Mouse (Mus musculus): ENCODE measurements around the gene Snx27.

The Snx27 gene

DNA sequence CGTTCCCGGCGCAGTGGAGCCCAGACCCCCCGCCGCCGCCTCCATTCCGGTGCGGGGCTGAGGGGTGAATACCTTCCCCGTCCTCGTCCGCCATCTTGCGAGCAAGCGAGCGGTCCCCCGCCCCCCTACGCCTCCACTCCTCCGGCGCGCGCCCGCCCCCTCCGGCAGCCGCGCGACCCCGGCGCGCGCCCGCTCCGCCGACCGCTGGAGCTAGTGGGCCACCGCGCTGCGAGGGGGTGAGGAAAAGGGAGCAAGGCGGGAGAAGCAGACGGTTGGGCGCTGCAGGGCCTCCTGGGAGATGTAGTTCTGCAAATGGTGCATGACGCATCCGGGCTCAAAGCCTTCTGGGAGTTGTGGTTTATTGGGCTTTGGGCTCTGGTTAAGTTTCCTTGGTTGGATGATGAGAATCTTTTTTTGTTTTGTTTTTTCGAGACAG, at the start of gene Snx27:
TSS of gene Snx27 (minus strand) at position 261 of the 436 bp plus-strand sequence.
- DNase-seq (ENCODE audit: low spot score in 2 of 2), result peak; percentile 80 to 90

DNA sequence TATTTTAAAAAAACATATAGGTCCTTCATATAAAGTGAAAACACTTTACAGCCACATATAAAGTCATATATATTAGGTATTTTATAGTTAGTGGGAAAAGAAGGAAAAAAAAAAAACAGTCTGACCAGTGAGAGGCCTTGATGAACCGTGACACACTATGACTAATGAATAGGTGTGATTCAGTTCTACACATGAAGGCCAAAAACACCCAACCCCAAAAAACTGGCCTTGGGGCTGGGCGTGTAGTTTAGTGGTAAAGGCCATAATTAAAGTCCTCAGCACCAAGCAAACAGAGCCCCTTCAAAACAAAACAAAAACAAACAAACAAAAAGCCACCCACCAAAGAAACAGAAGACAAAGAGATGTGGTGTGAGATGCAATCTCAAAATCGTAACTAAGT, 47.4 kb upstream of the Snx27 start:
- no peak for DNase-seq (ENCODE audit: low spot score in 2 of 2)

DNA sequence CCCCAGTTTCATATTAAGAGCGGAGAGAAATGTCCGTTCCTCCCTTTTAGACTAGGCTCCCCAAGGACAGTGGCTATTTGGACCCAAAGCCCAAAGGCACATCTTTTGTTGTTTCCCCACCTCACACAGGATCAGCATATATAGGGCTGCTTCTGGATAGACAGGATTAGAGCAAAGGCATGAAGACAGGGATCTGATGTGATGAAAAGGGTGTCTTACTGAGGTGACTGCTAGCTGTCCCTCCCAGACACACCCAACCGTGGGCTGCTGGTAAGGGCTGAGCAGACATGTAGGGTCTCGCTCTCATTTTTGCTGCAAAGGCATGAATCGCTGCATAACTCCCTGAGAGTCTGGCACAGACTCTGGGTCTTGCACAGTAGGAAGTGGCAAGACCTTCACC, 46.2 kb upstream of the Snx27 start:
- no peak for DNase-seq (ENCODE audit: low spot score in 2 of 2)

DNA sequence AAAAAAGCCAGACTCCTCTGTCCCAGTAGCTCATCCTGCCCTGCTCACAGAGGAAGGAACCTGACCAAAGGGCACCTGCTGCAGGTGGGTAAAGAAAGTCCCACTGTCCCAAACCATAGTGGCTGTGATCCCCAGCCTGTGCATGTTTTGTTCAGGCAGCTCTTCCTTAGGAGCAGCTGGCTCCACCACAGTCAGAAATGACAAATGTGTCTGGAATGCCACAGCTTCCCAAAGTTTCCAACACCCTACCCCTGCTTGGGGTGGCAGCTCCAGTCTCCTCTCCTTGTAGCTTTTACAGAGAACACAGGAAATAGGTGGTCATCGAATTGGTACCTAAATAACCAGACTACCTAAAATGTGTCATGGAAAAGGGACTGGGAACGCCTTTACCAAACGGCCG, 41.8 kb upstream of the Snx27 start:
- DNase-seq (ENCODE audit: low spot score in 2 of 2), result no peak

DNA sequence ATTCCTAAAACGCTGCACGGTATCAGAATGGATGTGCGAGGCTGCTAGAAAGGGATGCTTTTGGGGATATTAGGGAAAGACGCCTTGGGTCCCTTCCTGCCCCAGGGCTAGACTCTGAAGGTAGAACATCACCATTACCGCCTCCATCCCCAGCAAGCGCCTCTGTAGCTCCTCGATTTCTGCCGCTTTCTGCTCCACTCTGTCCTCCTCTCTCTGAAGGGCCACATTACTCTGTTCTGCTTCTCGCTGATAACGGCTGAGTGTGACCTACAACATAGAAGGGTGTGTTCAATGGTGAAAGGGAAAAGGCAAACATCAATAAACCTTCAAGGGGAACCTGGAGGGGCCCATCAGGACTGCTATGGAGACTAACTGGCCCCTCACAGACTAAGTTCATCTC, 40.0 kb upstream of the Snx27 start:
- DNase-seq (ENCODE audit: low spot score in 2 of 2), result no peak

DNA sequence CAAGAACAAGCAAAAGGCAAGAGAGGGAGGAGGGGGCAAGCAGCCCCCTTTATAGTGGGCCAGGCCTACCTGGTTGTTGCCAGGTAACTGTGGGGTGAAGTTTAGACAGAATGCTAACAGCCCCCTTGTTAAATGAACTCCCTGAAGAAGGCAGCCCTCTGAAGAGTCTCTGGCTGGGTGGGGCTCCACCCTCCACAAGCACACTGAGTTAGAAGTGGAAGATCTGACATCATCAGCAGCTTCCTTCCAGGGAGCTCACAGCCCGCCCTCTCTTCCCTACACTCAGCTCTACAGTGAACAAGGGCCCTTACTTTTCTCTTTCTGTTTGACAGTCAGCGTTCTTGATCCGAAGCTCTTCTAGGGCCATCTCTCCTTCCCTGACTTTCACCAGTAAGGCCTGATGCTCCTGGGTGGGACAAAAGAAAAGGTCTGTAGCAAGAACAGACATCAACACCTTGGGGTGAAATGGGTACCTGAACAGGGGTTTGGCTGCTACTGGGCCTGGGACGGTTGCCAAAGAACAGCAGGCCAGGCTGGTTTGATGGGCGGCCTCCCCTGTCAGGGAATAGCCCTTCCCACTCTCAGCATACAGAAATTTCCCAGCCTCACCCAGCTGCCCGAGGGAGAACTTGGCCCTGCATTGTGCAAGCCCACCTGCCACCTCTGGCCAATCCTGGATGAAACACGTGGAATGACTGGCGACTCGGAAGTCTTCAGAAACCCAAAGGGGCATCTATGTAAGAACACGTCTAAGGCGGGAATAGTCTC, 39.4 kb upstream of the Snx27 start:
- DNase-seq (ENCODE audit: low spot score in 2 of 2), result no peak

DNA sequence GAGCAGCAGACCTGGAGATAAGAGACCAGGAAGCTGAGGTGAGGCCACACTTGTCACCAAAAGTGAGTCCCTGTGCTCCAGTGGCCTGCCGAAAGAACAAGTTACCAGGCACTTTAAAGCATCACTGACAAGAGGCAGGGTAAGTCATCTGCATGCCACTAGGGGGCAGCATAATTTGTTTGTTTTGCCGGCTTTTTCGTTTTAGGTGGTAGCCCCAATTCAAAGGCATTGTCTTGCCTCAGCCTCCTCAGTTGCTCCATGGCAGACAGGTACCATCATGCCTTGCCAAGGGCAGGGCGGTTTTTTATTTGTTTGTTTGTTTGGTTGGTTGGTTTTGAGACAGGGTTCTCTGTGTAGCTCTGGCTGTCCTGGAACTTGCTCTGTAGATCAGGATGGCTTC, 34.2 kb upstream of the Snx27 start:
- no peak for DNase-seq (ENCODE audit: low spot score in 2 of 2)

DNA sequence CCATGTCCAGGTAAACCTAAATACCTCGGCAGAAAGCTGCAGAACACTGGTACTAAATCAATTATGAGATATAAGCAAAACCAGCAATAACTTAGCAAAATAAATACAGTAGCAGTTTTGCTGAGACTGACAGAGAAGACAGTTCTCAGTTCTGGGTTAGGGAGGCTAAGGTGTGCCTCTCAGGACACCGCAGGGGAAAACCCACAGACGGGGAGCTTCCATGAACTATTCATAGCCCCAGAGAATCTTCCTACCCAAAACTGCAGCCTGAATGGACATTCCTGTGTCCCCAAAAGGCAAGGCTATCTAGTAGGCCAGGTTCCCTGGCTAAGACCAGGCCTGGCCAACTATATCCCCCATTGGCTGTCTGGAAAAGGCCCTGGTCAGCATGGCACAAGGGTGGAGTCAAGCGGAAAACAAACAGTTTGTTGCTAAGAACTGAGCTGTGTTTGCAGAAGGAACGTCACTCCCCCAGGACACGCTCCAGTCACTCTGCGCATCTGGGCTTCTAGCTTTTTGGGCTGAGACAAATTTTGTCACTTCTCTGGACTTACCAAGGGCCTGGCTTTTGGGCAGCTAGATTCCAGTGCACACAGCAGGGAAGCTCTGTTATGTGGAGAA, 30.9 kb upstream of the Snx27 start:
- DNase-seq (ENCODE audit: low spot score in 2 of 2), result no peak

DNA sequence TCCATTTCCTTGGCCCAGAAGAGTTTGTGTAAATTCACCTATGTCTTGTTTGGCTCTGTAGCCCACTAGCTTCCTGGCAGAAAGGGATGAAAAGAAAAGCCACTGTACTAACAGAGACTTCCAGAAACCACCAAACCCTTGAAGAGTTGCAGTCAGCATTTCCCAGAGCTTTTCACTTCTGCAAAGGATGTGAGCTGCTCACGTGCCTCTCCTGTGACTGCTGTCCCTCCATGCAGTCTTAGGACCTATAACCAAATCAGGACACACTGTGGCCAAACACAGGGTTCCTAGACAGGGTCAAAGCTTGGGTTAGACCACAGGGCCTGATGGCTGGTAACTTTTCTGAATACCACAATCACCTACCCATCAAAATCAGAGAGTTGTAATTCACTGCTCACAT, 29.8 kb upstream of the Snx27 start:
- DNase-seq (ENCODE audit: low spot score in 2 of 2), result no peak

DNA sequence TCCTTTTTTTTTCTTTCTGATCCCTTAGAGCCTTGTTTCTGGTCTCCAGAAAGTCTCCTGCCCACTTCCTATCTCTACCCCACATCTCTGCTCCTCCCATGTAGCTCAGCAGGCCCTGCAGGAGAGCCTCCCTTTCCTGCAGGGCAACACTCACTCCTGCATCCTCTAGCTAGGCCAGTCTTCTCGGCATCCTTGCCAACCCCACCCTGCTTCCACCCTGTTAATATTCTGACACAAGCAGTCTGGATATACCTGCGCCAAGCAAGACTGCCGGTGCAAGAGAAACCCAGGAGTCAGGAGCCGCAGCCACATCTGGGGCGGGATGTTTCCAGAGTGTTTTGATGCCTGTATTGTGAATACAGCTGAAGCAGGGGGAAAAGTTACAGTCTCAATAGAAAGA, 29.3 kb upstream of the Snx27 start:
- no peak for DNase-seq (ENCODE audit: low spot score in 2 of 2)

DNA sequence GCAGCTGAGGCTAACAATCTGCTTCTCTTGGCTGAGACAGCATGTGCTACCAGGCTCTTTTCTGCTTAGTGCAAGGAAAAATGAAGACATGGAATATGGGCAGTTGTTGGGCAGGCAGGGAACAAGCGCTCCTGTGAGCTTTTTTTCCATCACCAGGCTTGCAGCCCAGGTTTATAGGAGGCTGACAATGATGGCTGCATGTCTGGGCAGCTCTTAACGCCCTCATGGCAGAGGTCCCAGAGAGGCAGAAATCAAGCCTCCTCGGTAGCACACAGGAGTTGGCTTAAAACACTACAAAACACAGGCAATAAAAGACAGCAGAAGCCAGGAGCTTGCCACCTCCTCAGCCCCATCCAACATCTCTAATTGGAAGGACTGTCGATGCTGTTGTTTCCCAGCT, 28.8 kb upstream of the Snx27 start:
- DNase-seq (ENCODE audit: low spot score in 2 of 2), result no peak

DNA sequence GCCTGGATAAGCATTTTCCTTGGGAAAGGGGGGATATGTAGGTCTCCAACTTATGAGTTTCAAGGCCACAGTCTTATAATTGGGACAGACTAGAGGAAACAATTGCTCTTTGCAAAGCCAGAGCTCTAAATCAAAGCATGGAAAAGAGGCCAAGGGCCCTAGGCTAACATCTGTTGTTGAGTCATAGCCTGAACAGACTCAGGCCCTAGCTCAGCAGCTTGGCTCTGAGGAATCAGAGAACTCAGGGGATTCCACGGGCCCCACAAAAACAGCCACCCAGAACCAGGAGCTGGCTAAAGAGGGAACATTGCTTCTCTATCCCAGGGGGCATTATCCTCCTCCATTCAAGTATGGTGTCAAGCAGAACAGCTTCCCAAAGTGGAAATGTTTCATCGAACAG, 28.1 kb upstream of the Snx27 start:
- no peak for DNase-seq (ENCODE audit: low spot score in 2 of 2)

DNA sequence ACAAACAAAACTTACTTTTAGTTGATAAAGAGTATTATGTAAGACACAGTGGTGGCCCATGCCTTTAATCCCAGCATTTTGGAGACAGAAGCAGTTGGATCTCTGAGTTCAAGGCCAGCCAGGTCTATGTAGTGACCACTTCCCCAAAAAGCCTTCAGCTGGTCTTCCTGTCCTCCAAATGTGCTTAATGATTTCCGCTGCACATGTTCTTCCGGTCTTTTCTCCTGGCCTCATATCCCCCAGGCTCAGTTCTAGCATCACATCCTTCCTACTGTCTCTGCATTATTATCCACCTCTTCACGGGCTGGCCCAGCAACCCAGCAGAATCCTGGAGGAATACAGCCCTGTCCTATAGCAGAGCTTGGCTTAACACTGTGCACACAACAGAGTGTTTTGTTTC, 27.1 kb upstream of the Snx27 start:
- DNase-seq (ENCODE audit: low spot score in 2 of 2), result no peak

DNA sequence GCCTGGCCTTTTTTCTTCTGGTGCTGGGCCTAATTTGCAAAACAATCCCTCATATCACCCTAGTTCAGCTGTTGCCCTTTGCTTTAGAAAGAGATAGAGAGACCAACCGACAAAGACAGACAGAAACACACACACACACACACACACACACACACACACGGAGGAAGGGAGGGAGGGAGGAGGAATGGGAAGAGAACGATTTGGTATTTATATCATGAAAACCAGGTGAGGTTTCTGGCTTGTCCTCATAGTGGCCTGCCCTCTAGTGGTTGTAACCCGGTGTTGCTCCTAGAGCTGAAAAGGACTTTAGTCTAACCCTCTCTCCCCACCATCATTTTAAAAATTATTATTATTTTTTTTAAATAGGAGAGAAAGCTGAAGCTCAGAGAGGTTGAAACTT, 19.4 kb upstream of the Snx27 start:
- DNase-seq (ENCODE audit: low spot score in 2 of 2), result peak in 1 of 2 experiments; percentile 25

DNA sequence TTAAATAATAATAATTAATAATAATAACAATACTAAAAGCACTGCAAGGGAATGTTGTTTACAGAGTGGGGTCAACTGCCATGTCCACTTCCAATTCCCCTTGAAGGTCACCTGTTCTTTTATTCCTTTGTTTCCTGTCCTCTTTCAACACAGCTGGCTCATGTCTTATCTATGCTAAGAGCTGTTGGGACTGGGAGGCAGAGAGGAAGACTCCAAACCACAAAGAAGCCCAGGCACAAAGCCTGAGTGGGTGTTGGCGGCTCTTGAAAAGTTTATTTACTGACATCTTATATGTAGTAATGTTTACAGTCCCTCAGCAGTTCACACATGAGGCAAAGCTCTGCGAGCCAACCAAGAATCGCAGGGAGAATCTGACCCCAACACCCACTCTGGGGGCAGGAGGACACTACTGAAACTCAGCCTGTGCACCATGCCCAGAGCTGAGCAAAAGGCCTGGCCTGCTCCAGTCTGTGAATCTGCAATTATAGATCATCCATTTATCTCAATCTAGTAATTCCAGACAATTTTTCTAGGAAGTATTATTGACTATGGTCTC, 14.8 kb upstream of the Snx27 start:
- no peak for DNase-seq (ENCODE audit: low spot score in 2 of 2)

DNA sequence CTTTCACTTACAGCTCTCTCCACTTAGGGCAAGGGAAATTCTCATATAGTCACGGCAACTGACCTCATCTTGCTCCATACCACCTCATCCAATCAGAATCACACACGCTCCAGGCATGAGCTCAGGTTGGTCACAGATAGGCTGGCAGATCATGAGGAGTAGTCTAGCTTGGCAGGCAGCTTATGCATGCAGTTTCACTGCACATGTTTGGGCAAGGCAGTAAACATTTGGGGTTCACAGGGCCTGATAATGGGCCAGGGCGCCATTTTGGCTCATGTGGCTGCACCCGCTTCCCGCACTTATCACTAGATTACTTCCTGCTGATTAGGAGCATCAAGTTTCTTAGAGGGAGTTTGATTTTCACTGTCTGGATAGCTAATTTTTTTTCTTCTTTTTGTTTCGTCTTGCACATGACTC, 13.4 kb upstream of the Snx27 start:
- no peak for DNase-seq (ENCODE audit: low spot score in 2 of 2)

DNA sequence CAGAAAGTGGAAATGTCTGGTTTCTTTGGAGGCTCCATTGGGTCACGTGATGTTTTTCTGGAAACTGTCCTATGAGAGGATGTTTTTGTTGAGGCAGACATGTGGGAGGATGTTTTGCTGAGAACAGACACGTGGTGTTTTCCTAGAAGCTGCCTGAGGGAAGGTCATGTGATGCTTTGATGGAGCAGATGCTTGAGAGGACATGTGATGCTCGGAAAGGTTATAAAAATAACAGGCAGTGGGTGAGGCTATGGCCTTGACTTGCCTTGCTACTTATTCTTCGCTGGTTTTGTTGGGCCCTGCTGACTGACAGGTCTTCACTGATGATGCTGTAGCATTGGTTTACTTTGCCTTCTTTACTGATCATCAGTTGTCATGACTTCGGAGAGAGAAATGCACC, 8.6 kb upstream of the Snx27 start:
- no peak for DNase-seq (ENCODE audit: low spot score in 2 of 2)

DNA sequence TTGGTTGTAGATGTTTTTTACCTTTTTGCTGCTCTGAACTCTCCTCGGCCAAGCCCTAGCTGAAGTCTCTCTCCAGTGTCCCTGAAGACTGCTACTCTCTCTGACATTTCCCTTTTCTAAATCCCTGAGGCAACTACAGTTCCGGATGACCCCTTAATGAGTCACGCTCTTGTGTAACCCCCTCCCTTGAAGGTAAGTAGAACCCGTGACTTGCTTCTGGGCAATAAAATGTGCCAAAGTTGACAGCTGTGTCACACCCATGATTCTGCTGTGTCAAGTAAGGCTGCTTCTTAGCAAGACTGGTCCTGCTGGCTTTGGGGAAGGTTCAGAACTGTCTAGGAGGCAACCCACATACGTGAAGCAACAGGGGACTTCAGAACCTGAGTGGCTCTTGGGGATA, 5.4 kb upstream of the Snx27 start:
- DNase-seq (ENCODE audit: low spot score in 2 of 2), result peak; percentile 18 to 44

DNA sequence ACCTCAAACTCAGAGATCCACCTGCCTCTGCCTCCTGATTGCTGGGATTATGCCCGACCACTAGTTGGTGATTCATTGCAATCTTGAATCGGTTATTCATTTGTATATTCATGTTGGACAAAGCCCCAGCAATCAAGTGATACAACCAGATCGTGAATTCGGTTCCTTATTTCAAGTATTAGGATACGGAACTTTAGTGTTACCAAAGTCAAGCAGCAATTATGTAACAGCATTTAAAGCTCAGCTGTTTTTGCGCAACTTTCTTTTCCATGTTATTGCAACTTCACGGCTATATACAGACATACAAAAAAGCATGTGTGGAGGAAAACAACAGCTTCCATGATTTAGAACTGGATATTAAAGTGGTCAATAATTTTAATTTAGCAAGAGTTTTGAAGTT, 428 bp upstream of the Snx27 start:
- no peak for DNase-seq (ENCODE audit: low spot score in 2 of 2)

DNA sequence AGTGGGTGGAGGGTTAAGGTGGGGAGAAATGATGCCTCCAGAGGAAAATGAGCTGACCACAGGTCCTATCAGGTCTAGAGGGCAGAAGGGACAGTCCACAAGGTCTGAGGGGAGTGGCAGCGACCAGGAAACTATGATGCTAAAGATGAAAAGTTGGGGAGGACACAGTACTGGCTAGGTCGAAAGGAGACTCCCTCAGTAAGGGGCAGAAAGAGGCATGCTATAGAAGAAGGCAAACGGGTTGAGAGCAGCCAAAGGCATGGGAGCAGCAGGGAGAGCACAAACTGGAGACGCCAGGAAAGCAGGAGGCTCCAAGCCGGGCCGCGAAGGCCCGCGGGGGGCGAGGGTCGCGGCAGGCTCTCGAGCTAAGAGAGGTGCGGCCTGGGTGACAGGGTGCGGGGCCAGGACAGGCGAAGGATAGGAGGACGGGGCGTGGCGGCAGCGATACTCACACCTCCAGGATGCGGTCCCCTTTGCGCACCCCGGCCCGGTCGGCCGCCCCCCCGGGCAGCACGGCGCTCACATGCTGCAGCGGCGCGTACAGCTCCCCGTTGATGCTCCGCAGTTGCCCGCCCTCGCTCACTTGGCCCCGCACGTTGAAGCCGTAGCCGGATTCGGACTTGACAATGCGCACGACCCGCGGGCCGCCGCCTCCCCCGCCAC, 592 bp downstream of the Snx27 start:
- no peak for DNase-seq (ENCODE audit: low spot score in 2 of 2)

DNA sequence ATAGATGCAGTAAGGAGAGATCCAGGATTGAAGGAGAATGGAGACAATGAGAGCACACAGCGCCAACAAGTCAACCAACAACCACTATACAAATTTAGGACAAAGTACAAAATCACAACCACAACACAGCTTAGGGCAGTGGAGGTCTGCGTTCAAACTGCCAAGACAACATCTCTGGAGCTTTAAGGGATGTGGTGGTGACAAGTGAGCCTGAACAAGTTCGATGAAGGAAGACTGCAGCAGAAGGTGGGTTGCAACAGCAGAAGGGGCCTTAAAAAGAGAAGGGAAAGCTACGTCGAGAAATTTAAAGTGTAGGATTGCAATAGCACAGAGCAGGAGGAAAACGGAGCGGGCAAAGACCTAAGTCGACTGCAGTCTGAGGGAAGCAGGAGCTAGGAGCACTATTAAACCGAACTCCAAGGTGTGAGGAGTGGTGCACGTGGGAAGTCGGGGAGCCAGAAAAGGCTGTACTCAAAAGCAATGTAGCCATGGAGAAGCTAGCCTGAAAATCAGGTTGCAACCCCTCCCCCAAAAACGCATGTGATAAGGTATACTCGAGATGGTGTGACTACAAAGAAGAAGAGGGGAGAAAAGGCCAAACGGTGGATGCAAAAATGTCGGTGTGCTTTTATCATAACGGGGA, 1.3 kb downstream of the Snx27 start:
- DNase-seq (ENCODE audit: low spot score in 2 of 2), result peak; percentile 7 to 22

DNA sequence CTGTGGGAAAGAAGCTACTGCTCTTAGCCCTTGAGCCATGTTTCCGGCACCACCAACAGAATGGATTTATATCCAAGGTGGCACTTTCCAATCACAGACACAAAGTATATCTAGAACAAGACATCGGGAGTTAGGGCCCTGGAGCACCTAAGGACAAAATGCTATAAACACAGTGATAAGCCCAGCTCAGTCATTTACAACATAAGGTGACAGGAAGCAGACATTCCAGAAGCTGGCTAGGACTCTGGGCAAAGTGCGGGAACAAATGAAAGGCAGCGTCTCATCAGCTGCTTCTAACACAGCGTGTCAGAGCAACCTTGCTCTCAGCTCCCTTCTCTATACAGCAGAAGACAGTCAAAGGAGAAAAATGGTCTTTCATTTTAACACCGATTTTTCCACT, 8.0 kb downstream of the Snx27 start:
- DNase-seq (ENCODE audit: low spot score in 2 of 2), result no peak
